Mouse (Mus musculus): ENCODE results near the gene Vps72. TPM values are rescaled to one million over a fixed set of nuclear protein-coding genes. Genes with fewer than 3 reads are reported as not detected.

The Vps72 gene
- 10 to 100 TPM; 52.0 to 60.6 TPM for total RNA-seq (2023)

GRCm38 (mm10) chr3:95110911-95111726 is at the start of gene Vps72:
Gene Vps72 (plus strand): TSS chr3:95111022.

DNA sequence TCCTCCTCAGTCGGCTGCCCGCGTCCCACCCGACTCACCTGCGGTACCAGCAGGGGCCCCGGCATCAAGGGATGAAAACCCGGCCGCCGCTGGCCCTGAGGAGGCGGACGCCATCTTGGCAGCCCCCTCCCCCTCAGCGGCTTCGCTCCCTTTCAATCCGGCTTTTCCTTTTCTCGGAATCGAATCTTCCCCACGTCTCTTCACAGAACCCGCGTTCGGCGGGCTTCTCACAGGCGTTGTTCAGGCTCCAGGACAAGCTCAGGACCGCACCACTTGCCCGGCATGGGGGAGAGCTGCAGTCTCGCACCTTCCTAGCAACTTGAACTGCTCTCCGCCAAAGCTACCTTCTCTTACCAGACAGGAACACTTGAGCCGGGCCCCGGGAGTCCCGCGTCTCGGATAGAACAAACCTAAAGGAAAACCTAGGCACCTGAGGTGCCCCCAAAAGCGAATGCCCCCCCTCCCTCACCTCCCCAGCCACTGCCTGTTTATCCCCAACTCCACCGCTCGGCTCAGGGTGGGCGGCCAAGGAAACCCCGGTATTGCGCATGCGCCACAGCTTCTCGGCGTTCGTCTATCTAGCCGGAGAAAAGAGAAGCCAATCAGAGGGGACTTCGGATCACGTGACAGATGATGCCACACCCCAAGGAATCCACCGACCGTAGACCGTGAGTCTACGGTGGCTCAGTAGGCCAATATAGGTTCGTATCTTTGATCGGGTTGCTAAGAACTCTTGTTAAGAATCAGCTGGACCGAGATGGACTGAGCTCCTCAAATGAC is 4.3 kb upstream of the Vps72 start, which contains the start of gene Pip5k1a:
Gene Pip5k1a, minus strand, starts transcription at position 593 of the 780 bp plus-strand sequence.

GRCm38 (mm10) chr3:95124246-95124645 is 13.4 kb downstream of the Vps72 start, which contains the start of gene Tmod4:
Gene Tmod4 (plus strand): TSS chr3:95124476.

GRCm38 (mm10) chr3:95133680-95134101 is 22.9 kb downstream of the Vps72 start, which contains the start of the genes Scnm1 and Lysmd1:
Gene Scnm1 (minus strand): TSS chr3:95134011.
Gene Lysmd1 (plus strand): TSS chr3:95134088.

GRCm38 (mm10) chr3:95141952-95142616 is 31.3 kb downstream of the Vps72 start, which contains the start of gene Tnfaip8l2:
Gene Tnfaip8l2 (minus strand): TSS chr3:95142360.

DNA sequence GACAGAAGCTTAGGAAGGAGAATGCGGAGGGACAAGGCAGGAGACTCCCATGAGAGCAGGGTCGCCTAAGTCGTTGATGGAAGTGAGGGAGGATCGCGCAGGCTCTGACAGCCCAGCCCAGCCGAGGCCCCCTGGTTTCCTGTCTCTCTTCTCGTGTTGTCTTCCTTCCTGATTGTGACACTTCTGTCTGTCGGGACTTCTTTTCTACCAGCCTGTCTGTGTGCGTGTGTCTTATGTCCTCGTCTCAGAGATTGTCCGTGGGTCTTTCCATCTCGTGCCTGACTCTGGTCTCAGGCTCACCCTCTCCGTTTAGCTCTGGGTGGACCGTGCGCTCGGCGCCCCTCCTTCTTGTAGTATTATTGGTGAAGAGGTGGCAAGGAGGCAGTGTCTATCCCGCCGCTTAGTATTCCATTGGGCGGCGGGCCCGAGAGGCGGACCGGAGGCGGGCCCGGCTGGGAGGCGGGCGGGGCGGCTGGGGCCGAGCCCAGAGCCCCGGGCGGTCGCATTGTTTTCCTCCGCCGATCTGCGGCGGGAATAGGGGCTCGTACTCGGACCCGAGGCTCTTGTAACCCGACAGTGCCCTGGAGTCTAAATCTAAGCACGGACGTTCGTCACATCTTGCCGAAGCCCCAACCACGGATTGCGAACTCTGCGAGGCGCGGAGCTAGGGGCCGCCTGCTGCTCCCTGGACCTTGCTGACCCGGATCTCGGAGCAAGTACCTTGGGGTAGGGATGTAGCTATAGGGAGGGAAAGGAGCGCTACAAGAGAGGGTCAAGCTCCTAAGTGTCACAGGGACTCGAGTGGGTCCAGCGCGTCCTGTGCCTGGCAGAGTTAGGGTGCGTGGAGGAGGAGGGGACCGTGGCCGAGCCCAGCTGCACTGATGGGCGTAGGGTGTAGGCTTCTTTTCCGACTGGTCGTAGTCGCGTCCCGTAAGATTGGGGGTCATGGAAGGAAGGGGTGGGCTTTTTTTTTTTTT is 49.5 kb downstream of the Vps72 start, which contains the start of gene Sema6c:
Gene Sema6c, plus strand, starts transcription at position 471 of the 977 bp plus-strand sequence.

Other genes with a start within 250 kb of the Vps72 start
- 100 to 1,000 TPM; 239 to 265 TPM for gene Psmb4, start 224.1 kb upstream of the Vps72 start, total RNA-seq (2023)
- 1 to 10 TPM; 2.1 to 3.2 TPM for gene Selenbp1, start 178.0 kb upstream of the Vps72 start, total RNA-seq (2023)
- 10 to 100 TPM; 38.4 to 42.1 TPM for gene Rfx5, start 156.9 kb upstream of the Vps72 start, total RNA-seq (2023)
- gene Pi4kb, start 136.3 kb upstream of the Vps72 start, total RNA-seq (2023), result 10 to 100 TPM; 46.3 to 60.2 TPM
- 10 to 100 TPM; 52.6 to 67.5 TPM for gene Zfp687, start 95.6 kb upstream of the Vps72 start, total RNA-seq (2023)
- gene Psmd4, start 68.4 kb upstream of the Vps72 start, total RNA-seq (2023), result 100 to 1,000 TPM; 129 to 138 TPM
- 10 to 100 TPM; 50.7 to 51.1 TPM for gene Pip5k1a, start 4.1 kb upstream of the Vps72 start, total RNA-seq (2023)
- gene Tmod4, start 13.5 kb downstream of the Vps72 start, total RNA-seq (2023), result 1 to 10 TPM; 1.8 to 2.5 TPM
- gene Scnm1, start 23.0 kb downstream of the Vps72 start, total RNA-seq (2023), result 10 to 100 TPM; 73.5 to 75.0 TPM
- 1 to 10 TPM; 4.9 to 6.6 TPM for gene Lysmd1, start 23.1 kb downstream of the Vps72 start, total RNA-seq (2023)
- 10 to 100 TPM; 72.2 to 80.0 TPM for gene Tnfaip8l2, start 31.3 kb downstream of the Vps72 start, total RNA-seq (2023)
- gene Sema6c, start 49.4 kb downstream of the Vps72 start, total RNA-seq (2023), result 1 to 10 TPM; 3.1 to 5.3 TPM
- 10 to 100 TPM; 73.2 to 77.2 TPM for gene Gabpb2, start 106.9 kb downstream of the Vps72 start, total RNA-seq (2023)
- 100 to 1,000 TPM; 269 to 294 TPM for gene Cdc42se1, start 117.7 kb downstream of the Vps72 start, total RNA-seq (2023)
- gene Mllt11, start 121.1 kb downstream of the Vps72 start, total RNA-seq (2023), result 1 to 10 TPM; 9.8 TPM
- not detected for gene Gm128, start 130.6 kb downstream of the Vps72 start, total RNA-seq (2023)
- 1 to 10 TPM in 1 of 2 experiments, not detected in 1; 1.0 TPM for gene Bnipl, start 140.2 kb downstream of the Vps72 start, total RNA-seq (2023)
- 10 to 100 TPM; 14.8 to 17.9 TPM for gene Mindy1, start 170.3 kb downstream of the Vps72 start, total RNA-seq (2023)
- gene Prune1, start 171.1 kb downstream of the Vps72 start, total RNA-seq (2023), result 1 to 10 TPM; 8.6 to 9.1 TPM
- under 1 TPM; 0.38 to 0.71 TPM for gene Anxa9, start 196.2 kb downstream of the Vps72 start, total RNA-seq (2023)
- gene Cers2, start 203.8 kb downstream of the Vps72 start, total RNA-seq (2023), result 100 to 1,000 TPM; 116 to 124 TPM
- 10 to 100 TPM; 39.7 to 40.6 TPM for gene Setdb1, start 246.2 kb downstream of the Vps72 start, total RNA-seq (2023)